Mouse (Mus musculus) heart, adult 2 months (tissue): ENCODE data around the gene Pramel5.
A peak's percentile ranks its signal among the peaks of the same experiment; 100 is the strongest.
"Not testable (repeated sequence)": the region's sequence is repeated elsewhere in the genome, so short reads cannot be mapped to it uniquely, and the experiment has no call there.

Experiments
- CTCF ChIP-seq: fragments of 200-600 bp; IDR thresholded peaks from 2 replicates; pipeline ENCODE4 v1.8.1; 2022; ENCODE audit warnings: antibody characterized with exemption, mild to moderate bottlenecking, moderate library complexity
- EP300 ChIP-seq: fragments of 200-500 bp; IDR thresholded peaks from 2 replicates; pipeline ENCODE4 v1.6.1; 2011; ENCODE audit warnings: low read depth, low read length, control low read depth; ENCODE audit not compliant: insufficient read depth
- POLR2A ChIP-seq: fragments of 200-500 bp; IDR thresholded peaks from 2 replicates; pipeline ENCODE4 v1.6.1; 2011; ENCODE audit warnings: mild to moderate bottlenecking, low read depth, low read length, control low read depth; ENCODE audit not compliant: insufficient read depth

- TF ChIP-seq CTCF, result 0 out of 2 replicates have a peak, but pooled peaks have one; percentile 20
- not testable (repeated sequence) for TF ChIP-seq POLR2A, EP300
These were observed 19.1 kb upstream of the Pramel5 start for GRCm38 (mm10) chr4:144299414-144299813.
